Mouse (Mus musculus): ENCODE data around the gene Hist3h2ba. TPM values are rescaled to one million over a fixed set of nuclear protein-coding genes. Genes with fewer than 3 reads are reported as not detected.

Gene Hist3h2ba
- total RNA-seq, 2 experiments from 2014 or later, result 1.8 to 1.9 TPM

DNA sequence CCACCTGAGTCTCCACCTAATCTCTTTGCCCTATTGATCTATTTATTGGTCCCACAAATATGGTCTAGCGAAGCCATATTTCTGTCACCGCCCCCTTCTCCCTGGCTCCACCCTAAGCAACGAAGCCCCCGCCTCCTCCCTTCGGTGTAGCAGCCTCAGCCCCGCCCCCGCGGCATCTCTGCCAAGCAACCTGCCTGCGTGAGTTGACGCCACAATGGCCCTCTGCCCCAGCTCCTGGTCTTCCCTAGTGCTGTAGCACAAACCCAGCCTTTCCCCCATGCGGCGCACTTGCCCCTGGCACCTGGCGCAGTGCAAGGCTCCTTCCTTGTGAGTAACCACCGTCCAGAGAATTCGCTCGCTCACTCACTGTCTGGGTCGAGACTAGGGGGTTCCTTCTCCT lies 14.8 kb downstream of the Hist3h2ba start:
- ATAC-seq (replicated peaks; ENCODE audit: poor library complexity), result peak; percentile 33

DNA sequence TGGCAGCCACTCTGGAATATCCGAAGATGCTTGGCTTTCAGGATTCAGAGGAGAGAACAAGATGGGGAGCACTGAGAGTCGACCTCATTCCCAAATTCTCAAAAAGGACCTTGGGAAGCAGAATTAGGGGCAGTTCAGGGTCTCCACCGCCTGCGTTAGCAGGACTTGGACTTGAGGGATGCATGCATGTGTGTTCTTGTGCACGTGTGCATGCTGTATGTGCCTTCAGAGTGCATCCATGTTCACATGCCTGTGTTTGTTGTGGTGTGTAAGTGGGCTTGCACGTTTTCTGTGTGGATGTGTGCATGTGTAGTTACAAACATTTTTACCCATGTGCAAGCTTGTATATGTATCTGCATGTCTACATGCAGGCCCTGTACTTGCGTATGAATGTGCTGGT lies 15.5 kb downstream of the Hist3h2ba start:
- ATAC-seq (replicated peaks; ENCODE audit: poor library complexity), result no peak

DNA sequence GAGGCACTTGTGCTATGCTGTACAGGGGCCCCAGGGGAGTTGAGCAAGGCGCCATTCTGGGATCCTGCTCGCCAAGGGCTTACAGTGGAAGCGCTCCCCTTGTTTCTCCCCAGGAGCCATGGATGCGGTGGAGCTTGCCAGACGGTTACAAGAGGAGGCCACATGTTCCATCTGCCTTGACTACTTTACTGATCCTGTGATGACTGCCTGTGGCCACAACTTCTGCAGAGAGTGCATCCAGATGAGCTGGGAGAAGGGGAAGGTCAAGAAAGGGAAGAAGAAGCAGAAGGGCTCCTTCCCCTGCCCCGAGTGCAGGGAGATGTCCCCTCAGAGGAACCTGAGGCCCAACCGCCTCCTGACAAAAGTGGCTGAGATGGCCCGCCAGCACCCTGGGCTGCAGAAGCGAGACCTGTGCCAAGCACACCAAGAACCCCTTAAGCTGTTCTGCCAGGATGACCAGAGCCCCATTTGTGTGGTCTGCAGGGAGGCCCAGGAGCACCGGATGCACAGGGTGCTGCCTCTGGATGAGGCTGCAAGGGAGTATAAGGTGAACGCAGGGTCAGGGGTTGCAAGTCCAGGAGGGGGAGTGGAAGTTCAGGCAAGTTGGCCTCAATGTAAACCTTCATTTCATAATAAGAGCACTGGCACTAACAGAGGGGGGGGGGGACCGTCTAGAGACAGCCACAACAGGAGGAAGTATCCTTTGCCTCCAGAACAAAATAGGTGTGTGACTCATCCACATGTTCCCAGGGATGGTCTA lies 16.5 kb downstream of the Hist3h2ba start:
- peak; percentile 18; the same call in 1 of the 2 replicates for ATAC-seq (replicated peaks; ENCODE audit: poor library complexity)

DNA sequence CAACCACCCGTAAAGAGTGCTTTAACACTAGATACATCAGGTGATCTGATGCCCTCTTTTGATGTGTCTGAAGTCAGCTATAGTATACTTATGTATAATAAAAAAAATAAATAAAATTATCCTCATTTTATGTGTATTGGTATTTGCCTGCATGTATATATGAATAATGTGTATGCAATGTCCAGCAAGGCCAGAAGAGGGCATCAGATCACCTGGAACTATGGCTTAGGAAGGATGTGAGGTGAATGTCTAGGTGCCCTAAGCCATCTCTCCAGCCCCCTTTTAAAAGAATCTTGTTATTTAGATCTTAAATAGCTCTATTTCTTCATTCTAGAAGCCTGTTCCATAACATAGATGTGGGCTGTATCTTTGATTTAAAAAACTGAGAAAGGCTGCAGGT lies 18.6 kb downstream of the Hist3h2ba start:
- 0 out of 2 replicates have a peak, but pooled peaks have one; percentile 49 for ATAC-seq (replicated peaks; ENCODE audit: poor library complexity)

DNA sequence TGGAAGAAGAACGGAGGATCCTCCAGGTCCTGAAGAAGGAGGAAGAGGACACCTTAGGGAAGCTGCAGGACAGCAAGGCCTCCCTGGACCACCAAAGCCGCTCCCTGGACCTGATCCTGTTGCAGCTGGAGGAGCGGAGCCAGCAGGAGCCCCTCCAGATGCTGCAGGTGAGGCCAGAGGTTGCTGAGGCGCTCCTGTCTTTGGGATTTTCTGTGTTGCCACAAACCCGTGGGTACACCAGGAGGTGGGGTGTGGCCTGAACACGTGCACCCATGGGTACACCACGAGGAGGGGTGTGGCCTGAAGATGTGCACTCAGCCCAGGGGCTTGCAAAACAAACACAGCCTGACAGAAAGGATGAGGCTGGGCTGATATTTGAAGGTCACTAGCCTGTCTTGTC lies 19.8 kb downstream of the Hist3h2ba start:
- ATAC-seq (replicated peaks; ENCODE audit: poor library complexity), result no peak

DNA sequence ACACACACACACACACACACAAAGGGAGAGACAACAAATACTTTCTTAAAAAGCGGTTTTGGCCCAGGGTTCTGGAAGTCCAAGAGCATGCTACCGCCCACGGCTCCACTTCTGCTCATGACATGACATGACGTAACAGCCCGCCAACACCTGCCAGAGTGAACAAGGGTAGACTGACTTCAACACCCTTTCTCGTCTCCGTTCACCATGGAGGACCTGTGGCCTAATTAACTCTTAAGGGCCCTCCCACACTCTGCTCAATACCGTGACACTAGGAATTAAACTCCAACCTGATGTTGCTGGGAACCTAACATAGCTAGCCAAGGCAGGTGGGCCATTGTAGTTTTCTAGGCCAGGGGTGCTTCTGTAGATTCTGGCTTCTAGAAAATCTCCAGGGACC lies 20.3 kb downstream of the Hist3h2ba start:
- no peak for ATAC-seq (replicated peaks; ENCODE audit: poor library complexity)

DNA sequence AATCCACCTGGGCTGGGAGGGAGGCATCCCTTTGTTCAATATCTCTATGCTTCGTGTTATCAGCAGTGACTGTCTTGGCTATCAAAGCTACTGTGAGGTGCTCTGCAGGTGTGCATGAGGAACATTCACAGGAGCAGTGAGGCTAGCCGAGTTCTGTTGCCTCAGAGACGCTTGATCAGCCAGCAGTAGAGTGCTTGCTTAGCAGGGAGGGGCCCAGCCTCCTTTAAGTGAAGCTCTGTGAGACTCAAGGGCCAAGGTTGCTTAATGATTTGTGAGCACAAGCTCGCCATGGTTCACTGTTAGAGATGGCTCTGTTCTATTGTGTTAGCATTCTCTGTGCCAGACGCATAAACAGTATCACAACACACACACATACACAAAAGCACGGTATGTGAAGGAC lies 20.9 kb downstream of the Hist3h2ba start:
- ATAC-seq (replicated peaks; ENCODE audit: poor library complexity), result no peak

DNA sequence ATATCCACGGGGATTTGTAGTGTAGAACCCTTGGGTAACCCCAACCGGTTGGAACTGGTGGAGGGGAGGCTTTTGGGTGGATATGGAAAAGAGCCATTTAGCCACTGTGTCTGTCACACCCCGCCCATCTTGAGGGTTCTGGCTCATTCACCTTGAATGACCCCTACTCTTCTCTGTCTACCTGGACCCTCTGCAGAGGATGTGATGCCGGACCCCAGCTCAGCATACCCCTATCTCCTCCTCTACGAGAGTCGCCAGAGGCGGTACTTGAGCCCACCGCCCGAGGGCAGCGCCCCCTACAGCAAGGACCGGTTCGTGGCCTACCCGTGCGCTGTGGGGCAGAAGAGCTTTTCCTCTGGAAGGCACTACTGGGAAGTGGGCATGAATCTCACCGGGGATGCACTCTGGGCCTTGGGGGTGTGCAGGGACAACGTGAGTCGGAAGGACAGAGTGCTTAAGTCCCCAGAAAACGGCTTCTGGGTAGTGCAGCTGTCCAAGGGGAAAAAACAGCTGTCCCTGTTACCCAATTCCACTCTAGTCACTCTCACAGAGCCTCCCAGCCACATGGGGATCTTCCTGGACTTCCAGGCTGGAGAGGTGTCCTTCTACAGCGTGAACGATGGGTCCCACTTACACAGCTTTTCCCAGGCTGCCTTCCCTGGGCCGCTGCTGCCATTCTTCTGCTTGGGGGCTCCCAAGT lies 22.3 kb downstream of the Hist3h2ba start:
- ATAC-seq (replicated peaks; ENCODE audit: poor library complexity), result no peak

DNA sequence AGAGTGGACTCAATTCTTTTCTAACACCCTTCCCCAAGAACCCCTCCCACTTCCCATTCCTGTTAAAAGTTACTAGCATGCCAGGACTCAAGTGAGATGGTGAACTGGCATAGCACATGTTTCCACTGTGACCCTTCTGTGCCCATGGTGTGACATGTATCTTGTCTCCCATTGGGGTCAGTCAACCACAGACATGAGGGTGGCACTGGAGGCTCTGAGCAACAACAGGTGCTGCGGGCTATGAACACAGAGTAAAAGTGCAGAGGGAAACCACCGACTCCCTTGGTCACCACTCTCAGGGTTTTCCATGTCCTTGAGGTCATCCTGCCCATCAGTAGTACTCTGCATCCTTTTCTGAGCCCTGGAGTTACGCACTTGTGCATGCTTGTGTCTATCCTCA lies 23.1 kb downstream of the Hist3h2ba start:
- ATAC-seq (replicated peaks; ENCODE audit: poor library complexity), result no peak

DNA sequence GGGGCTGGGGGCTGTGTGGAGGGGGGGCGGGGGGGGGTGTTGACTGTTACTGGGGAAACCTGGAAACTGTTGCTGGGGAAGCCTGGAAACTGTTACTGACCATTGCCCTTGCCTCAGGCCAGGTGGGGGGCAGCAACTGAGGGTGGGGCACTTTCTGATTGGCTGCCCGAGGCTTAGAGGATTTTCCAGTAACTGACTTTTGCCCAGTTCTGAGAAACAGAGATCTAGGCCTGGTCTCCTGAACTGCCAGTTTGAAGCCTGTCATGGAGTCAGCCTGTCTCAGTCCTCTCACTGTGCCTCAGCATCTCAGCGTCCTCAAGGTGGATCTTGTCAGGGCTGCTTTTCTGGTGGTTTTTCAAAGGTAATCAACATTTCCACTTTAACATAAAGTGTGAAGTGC lies 25.7 kb downstream of the Hist3h2ba start:
- no peak for ATAC-seq (replicated peaks; ENCODE audit: poor library complexity)

DNA sequence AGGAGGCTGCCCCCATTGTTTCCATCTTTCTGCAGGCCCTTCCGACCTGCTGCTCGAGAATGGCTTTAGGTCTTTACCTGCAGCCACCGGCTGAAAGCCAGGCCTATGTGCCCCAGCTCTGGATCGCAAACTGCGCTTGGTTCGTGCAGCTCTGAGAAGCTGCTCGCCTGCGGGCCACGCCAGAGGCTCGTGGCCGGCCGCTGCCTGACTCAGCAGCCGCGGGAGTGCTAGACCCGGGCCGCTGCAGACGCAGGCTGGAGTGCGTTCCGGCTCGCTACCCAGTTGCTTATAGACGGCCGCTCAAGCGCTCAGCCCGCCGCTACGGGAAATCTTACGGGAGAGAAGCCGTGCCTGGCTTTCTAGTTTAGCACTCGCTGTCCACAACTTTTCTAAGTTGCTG lies 28.4 kb downstream of the Hist3h2ba start:
- ATAC-seq (replicated peaks; ENCODE audit: poor library complexity), result peak; percentile 20; the same call in 1 of the 2 replicates

DNA sequence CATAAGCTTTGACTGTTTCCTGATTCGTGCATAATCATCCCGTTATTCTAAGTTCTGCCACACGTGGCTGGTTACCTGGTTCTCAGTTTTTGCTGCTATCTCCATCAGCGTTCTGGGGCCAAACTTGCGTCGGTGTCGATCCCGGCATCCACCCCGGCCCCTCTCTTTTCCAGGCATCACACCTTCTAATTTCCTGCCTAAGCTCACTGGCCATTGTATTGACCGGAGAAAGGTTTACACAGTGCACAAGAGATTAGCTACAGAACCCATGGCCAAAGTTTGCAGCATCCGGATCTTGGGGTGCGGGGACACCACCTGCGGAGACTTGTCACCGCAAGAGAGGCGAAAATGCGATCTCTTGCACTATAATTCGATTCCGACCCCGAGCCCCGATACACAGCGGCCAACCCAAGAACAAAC lies 28.9 kb downstream of the Hist3h2ba start:
- 0 out of 2 replicates have a peak, but pooled peaks have one; percentile 3 for ATAC-seq (replicated peaks; ENCODE audit: poor library complexity)

DNA sequence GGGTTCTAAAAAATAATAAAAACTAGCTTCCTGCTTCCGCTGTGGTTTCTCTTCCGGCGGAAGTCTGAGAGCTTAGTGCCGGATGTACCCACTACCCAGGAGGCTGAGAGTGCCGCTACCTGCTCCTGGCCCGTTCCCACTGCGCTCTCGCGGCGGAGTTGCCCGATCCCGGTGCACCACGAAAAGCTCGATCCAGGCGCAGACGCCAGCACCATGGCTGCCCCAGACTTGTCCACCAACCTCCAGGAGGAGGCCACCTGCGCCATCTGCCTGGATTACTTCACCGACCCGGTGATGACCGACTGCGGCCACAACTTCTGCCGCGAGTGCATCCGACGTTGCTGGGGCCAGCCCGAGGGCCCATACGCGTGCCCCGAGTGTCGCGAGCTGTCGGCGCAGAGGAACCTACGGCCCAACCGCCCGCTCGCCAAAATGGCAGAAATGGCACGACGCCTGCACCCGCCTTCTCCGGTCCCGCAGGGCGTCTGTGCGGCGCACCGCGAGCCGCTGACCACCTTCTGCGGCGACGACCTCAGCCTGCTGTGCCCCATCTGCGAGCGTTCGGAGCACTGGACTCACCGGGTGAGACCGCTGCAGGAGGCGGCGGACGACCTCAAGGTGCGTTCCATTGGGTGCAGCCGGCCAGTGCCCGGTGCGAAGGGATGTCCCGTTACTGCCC lies 29.4 kb downstream of the Hist3h2ba start, which contains the start of gene Trim11:
TSS of gene Trim11 (plus strand) at position 67 of the 679 bp plus-strand sequence.
- peak; percentile 43 for ATAC-seq (replicated peaks; ENCODE audit: poor library complexity)

DNA sequence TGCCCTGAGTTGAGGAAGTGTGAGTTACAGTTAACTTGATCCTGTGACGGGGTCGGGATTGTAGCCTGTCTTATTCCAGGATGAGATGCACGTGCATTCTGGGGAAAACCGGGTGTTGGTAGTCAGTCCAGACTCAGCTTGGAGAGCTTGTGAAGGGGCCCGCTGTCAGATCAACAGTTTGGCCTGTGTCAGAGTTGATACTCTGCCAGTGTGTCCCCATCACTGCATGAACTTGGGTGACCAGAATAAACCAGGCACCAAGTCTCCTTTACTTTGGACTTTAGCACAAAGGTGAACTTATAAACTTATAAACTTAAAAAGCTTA lies 29.9 kb downstream of the Hist3h2ba start:
- ATAC-seq (replicated peaks; ENCODE audit: poor library complexity), result no peak

DNA sequence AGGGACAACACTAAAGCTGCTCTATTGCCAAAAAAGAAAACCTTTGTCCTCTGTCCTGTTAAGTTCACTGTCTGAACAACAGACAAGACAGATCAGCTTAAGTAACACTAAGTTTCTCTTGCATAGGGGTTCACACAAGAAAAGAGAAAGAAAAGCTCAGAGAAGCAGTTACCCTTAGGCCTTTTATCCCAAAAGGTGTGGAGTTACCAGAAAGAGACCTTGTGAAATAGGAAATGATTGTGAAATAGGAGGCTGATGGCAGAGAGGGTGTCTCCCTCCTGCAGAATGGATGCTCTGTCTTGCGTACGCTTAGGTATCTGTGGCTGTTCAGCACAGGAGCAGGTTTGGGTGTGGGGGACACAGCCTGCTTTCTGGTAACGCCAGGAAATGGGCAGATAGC lies 30.5 kb downstream of the Hist3h2ba start:
- ATAC-seq (replicated peaks; ENCODE audit: poor library complexity), result 0 out of 2 replicates have a peak, but pooled peaks have one; percentile 10

DNA sequence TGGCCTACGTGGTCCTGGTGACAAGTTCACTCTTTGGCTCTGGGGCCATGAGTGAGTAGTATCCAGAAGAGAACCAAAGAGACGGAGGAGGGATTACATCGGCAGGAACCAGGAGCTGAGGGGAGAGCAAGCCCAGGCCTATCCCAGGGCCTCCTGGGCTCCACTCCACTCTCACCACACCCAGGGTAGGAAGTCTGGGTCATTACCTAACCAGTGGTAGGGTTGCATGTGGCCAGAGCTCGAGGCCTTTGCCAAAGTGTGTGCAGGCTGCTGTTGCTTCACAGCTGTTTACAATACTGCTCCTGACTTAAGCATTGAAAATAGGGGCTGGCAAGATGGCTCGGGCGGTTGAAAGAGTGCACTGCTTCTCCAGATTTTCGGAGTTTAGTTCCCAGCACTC lies 30.9 kb downstream of the Hist3h2ba start:
- peak; percentile 50 for ATAC-seq (replicated peaks; ENCODE audit: poor library complexity)

DNA sequence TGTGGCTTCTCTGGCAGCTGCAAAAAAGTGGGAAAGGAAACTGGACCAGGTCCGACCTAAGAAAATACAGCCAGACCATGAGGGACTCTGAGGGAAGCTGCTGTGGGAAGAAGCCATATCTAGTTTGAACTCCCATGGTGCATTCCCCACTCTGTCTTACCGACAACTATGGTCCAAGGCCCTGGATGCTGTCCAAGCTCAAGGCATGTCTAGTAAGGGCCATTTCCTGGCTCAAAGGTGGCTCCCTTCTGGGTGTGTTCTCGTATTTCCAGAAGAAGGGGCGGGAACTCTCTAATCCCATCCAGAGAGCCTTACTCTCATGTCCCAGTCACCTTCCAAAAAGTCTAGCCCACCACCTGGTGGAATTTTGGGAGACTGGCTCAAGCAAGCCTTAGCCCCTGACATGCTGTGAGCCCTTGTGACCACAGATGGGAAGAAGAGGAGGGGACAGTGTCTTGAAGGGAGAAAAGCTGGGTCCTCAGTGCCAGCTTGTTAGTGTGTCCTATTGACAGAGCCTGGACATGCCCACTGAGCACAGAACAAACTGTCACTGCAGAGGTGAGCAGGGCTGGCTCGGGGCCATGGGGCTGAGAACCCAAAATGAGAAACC lies 31.8 kb downstream of the Hist3h2ba start:
- no peak for ATAC-seq (replicated peaks; ENCODE audit: poor library complexity)

DNA sequence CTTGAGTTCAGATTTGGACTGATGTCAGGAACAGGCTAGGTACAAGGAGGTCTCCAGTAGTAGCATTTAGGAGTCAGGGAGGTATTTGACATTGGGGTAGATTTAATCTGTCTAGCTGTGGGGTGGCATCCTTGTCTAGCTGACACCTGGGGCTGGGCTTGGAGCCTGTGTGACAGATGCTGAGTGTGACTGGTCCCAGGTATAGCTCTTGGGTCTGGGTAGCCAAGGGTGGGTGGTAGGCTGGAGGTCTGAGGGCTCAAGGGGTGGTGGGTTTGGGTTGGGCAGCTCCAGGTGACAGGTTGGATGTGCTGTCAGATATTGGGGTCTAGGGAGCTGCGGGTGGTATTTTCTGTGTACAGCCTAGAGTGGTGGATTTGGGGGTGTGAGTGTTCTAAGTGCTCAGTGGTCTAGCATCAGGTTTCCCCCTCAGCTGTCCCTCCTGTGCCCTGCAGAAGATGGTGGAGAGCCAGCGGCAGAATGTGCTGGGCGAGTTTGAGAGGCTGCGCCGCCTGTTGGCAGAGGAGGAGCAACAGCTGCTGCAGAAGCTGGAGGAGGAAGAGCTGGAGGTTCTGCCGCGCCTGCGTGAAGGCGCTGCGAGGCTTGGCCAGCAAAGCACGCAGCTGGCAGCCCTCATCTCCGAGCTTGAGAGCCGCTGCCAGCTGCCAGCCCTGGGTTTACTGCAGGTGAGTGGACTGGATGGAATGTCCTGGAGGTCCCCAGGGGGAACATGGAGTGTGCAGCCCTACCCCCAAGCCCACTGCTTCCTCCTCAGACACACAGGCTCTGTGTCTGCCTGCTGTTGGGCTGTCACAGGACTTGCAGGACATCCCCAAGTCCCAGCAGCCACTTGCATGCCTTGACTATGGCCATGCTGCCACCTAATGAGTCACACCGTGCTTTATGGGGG lies 33.1 kb downstream of the Hist3h2ba start:
- peak; percentile 56 for ATAC-seq (replicated peaks; ENCODE audit: poor library complexity)

DNA sequence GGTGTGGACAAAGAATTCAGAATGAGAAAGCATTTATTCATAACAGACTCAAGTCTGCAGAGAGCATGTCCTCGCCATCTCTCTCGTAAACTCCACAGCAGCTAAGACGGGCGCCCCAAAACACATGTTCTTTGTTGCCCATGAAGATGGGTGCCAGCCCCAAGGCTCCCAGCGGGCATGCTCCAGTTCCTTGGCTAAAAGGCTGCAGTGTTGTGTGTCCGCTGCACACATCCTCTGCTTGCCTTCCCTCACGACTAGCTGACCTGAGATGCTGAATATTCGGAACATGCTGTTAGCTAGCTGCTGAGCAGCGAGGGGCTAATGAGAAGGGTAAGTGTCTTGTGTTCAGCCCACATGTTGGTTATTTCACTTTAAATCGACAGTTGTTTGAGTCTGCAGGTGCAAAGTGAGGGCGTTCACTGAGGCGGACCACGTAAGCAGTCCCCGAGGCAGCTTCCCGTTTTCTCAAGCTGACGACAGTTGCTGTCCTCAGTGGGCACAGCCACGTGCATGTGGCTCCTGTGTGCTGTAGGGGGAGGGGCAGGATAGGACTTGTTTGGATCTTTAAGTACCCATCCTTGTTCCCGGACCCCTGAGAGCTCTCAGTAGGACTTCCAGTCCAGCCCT lies 33.9 kb downstream of the Hist3h2ba start:
- peak; percentile 43 for ATAC-seq (replicated peaks; ENCODE audit: poor library complexity)
